Mouse (Mus musculus) spleen, adult 12 weeks (tissue): ENCODE data around the gene Slc43a1.
A peak's percentile ranks its signal among the peaks of the same experiment; 100 is the strongest.

Source experiments
- DNase-seq: peaks from one replicate; pipeline ENCODE4 v3.0.0; 2022; ENCODE audit warnings: low spot score

The Slc43a1 gene

DNA sequence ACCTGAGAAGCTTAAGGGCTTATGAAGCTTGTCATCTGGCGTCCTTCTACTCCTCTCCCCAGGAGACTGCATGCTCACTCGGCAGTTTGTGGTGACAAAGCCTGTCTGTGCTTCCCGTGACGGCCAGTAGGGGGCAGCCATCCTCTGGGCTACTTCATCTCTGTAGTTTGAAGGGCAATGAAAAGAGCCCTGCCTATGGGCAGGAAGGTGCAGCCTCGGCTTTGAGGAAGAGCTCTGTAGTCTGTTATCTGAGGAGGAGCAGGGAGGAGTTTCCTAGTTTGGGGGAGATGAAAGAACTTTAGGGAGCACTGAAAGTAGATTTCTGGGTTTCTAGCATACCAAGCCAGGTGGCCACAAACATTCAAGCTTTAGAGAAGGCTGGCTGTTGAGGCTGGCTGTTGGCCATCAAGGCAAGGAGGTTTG lies 29.9 kb downstream of the Slc43a1 start:
- DNase-seq: peak; percentile 75

- no peak for DNase-seq
These were observed 30.3 kb downstream of the Slc43a1 start for GRCm38 (mm10) chr2:84868977-84869376.

- peak; percentile 49 for DNase-seq
These were observed 32.0 kb downstream of the Slc43a1 start for GRCm38 (mm10) chr2:84870623-84871160.

DNA sequence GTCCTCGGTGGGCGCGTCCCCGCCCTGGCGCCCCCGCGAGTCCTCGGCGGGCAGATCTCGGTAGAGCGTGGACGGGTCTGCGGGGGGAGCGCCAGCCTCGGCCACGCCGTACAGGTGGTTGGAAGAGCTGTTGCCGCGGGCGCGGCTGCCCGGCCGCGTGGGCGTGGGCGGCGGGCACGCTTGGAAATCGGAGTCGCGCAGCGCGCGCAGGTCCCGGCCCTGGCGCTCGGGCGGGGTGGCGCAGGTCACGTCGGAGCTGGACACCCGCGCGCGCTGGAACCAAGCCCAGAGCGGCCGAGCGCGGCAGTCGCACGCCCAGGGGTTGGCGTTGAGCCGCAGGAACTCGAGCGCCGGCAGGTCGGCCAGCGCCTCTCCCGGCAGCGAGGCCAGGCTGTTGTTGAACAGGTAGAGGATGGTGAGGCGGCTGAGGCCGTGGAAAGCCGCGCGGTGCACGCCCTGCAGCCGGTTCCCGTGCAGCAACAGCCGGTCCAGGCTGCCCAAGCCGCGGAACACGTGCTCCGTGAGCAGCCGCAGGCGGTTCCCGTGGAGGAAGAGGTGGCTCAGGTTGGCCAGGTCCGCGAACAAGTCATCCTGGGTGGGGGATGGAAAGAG lies 33.6 kb downstream of the Slc43a1 start:
- DNase-seq: no peak

DNA sequence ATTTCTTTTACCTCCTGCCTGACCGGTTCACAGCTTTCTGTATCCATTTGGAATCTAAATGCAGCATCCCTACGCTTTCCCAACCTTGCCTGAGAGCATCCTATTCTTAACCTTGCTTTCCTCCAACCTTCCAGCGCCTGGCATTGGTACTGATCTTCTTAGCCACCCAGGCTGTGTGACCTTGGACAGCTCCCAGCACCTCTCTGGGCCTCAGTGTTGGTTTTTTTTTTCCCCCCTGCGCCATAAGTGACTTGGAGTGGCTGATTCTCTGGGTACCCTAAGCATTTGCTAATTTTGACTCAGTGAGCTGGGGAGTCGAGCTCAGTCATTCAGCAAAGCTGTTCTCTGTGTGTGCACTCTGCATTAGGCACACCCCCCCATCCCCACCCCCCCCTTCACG lies 37.2 kb downstream of the Slc43a1 start:
- no peak for DNase-seq

- DNase-seq: peak; percentile 1
These were observed 41.9 kb downstream of the Slc43a1 start for GRCm38 (mm10) chr2:84880590-84880989.

- no peak for DNase-seq
These were observed 44.0 kb downstream of the Slc43a1 start for GRCm38 (mm10) chr2:84882606-84883005.

- DNase-seq: no peak
These were observed 44.4 kb downstream of the Slc43a1 start for GRCm38 (mm10) chr2:84883084-84883483.

GRCm38 (mm10) chr2:84883530-84883929 lies 44.9 kb downstream of the Slc43a1 start:
- DNase-seq: no peak

DNA sequence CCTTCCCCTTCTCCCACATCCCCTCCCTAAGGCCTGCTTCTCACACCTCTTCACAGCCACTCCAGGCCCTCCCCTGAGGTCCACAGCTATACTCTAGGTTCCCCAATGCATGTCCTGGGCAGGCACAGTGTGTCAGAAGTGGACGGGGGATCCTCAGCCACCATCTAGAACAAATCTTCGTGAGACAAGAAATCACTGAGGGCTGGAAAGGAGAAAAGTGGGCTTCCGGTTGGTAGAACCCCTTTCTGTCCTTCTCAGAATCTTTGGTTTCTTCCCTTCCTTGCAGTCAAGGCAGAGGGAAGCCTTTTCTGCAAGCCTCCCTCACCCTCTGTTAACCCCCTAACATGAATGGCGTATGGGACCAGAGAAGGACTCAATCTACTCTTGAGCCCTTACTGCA lies 45.3 kb downstream of the Slc43a1 start:
- no peak for DNase-seq

- no peak for DNase-seq
These were observed 46.0 kb downstream of the Slc43a1 start for GRCm38 (mm10) chr2:84884611-84885010.

GRCm38 (mm10) chr2:84885084-84886055 lies 46.7 kb downstream of the Slc43a1 start:
- DNase-seq: peak; percentile 5

DNA sequence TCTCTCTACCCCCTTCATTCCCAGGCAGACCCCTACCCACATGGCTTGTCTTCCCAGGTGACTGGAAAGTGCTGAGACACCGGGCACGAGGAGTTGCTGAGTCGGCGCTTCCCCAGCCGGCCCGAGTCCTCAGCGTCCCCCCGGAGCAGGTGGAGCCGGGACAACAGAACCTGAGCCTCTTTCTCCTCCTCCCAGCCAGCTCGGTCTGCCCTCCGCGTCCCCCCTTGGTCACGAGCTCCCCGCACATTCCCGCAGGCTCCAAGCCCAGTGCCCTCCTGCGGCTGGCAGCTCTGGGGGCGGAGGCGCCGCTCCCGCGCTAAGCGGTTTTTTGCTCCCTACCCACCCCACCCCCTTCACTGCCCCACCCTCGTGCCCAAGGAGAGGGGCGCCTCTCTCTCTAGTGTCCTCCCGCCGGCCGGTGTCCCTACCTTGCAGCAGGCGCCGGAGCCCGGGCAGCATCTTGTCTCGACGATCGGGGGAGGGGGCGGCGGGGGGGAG lies 47.6 kb downstream of the Slc43a1 start, which contains the start of gene Rtn4rl2:
TSS of gene Rtn4rl2 (minus strand) at position 477 of the 498 bp plus-strand sequence.
- DNase-seq: no peak

DNA sequence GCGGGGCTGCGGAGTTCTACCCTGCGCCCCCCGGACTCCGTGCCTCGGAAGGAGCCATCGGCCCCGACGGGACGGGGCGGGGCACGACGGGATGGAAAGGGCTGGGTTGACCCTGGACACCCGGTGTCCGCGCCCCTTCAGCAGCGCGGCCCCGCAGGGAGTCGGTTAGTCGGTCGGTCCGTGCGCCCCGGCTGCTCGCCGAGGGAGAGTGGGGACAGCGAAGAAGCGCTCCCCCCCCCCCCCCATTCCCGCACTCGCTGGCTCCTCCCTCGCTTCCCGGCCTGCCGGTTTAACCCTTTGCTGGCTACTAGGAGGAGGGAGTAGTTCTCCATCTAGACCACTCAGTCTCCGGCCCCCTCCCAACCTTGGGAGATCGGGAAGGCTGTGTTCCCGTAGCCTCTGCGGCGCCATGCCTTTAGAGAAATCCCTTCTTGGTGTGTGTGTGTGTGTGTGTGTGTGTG lies 48.2 kb downstream of the Slc43a1 start:
- peak; percentile 1 for DNase-seq

GRCm38 (mm10) chr2:84887411-84888271 lies 49.0 kb downstream of the Slc43a1 start:
- DNase-seq: no peak

DNA sequence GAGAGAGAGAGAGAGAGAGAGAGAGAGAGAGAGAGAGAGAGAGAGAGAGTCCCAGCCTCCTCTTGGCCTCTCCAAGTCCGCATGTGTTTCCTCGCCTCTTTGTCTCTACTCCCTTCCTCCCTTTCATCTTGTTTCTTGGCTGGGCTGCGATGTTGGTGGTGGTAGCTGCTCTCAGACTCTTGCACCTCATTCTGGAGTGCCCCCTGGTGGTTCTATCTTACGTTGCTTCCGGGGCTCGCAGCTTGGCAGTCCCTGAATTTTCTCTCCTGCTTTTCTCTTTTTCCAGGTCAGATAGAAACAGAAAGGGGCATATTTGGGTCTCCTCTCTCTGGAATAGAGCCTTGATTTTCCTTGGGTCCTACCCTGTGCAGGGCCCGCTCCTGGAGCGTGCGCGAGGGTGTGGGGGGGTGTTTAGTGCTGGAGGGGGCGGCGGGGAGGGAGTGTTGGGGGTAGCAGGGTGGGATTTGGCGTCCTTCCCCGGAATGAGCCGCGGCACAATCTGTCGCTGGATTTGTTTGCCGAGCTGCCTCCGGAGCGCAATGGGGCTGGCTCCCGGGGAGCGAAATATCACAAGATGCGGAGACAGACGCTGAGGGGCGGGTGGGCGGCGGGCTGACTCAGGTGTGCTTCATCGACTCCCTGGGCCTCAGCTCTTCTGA lies 50.1 kb downstream of the Slc43a1 start:
- DNase-seq: peak; percentile 58

DNA sequence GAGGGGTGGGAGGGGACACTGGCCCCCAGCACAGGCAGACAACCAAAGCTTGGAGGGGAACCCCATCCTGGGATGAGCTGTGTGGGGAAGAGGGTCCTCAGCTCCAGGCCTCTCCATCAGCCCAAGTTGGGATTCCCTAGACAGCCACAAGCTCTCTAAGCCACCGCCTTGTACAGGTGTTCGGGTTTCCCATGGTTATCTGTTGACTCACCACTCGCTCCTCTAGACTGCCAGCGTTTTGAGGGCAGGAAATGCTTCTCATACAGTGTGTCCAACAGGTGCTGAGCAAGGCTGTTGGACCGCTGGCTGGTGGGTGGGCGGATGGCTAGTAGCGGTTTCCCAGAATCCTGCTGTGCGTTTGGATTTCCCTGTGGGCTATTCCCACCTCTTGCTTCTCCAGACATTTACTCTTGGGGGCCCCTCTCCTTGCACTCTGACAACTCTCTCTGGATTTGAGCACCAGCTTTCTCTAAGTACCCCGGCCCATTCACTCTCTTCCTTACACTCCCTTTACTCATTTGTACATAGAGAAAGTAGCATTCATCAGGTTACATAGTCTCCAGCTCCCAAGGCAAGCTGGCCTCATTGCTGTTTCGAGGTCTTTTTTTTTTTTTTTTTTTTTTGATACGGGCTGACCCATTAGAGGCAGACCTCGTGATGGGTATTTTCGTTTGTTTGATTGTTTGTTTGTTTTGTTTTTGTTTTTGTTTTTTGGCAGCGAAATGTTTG lies 50.8 kb downstream of the Slc43a1 start:
- DNase-seq: no peak

- DNase-seq: peak; percentile 65
These were observed 51.3 kb downstream of the Slc43a1 start for GRCm38 (mm10) chr2:84890045-84890340.

DNA sequence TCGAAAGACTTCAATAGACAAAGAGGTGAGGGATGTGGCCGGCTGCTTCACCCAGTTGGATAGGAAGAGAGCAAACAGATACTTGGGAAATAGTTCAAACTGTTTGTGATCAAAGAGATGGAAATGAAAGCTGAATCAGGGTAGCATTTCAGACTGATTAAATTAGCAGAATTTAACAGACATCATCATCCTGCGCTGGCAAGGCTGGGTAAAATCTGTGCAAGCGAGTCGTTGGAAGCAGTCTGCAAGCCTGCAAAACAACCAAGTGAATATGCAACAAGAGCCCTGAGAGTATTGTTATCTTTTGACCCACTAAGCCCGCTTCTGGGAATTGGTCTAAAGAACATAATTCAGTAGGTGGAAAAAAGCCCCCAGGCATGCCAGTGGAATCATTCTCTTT lies 54.7 kb downstream of the Slc43a1 start:
- no peak for DNase-seq

DNA sequence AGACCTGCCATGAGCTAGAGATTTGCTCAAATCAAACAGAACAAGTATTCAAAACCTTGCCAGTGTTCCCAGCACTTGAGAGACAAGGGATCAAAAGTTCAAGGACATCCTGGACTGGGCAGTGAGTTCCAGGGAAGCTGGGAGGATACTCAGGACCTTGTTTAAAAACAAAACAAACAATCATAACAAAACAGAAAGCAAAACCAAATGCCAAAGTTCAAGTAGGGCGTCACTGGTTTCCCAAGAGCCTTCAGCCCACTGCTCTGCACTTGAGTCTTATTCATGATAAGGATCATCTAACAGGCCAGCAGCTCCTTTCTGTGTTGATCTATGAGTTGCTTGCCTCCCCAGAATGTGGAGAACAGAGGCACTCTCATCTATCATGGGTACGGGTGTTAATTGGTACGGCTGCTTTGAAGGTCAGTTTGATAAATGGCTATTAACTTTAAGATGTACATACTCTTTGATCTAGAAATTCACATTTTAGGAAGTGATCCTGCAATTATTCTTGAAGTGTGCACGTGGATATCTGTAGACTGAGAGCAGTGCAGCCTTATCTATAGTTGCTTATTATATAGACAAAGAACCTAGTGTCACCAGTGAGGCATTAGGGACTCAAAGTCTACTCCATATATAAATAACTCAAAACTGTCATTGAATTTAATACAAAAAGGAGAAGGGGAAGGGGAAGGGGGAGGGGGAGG lies 57.0 kb downstream of the Slc43a1 start:
- no peak for DNase-seq
